Mouse (Mus musculus) liver, embryonic 14.5 days (tissue): Measurements from ENCODE around the gene Pcnp.

Experiments used
- CTCF ChIP-seq: IDR thresholded peaks from 2 replicates; pipeline ENCODE4 v1.5.1; 2016; ENCODE audit warnings: antibody characterized with exemption, low read depth, control low read depth
- EP300 ChIP-seq: IDR thresholded peaks from 2 replicates; pipeline ENCODE4 v1.6.1; 2016; ENCODE audit warnings: antibody characterized with exemption, low read depth

DNA sequence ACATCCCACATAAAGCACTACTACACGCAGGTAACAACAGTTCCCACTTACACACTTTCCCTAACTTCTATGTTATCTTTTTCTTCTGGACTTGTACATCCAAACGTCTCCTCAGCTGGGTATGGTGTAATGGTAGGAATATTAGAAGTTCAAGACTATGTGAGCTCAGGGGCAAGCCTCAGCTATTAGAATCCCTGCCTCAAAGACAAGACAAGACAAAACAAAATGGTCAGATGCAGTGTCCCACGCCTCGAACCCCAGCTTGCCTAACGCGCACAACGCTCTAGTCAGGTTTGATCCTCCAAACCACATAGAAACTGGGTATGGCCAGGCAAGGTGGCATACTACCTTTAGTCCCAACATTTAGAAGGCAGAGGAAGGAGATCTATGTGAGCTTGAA lies 9.9 kb downstream of the Pcnp start:
- TF ChIP-seq CTCF (no peak), EP300 (no peak)
